2 mouse cellular contexts compared by ENCODE assay signal in genomic region chr2:38300941-38301340, GRCm38 (mm10).
A peak's percentile ranks its signal among the peaks of the same experiment; 100 is the strongest.
TF ChIP-seq lines count a peak whose summit lies in the region.

No protein-coding gene starts in this region.

TF ChIP-seq in CH12.LX, 34 proteins besides CTCF, POLR2A, EP300 and RAD21:
- TF ChIP-seq NELFE (IDR thresholded peaks at IDR 0.05; ENCODE audit: low read depth, low read length): no peak
- 0 out of 2 replicates have a peak, but pooled peaks have one; percentile 40 for TF ChIP-seq MAFK (IDR thresholded peaks at IDR 0.05; ENCODE audit: insufficient replicate concordance, low read length)

TF ChIP-seq in MEL, 35 proteins besides CTCF, POLR2A, EP300 and RAD21 (continued from another document):
- TF ChIP-seq MAFK (IDR thresholded peaks at IDR 0.05; ENCODE audit: borderline replicate concordance, low read depth, low read length) (peak; percentile 79), ELF1 (IDR thresholded peaks at IDR 0.05; ENCODE audit: low read depth, low read length) (no peak), NRF1 (IDR thresholded peaks at IDR 0.05; ENCODE audit: insufficient read depth, low read depth, low read length, poor library complexity, severe bottlenecking) (no peak), ETS1 (IDR thresholded peaks at IDR 0.05; ENCODE audit: low read depth, low read length) (0 out of 2 replicates have a peak, but pooled peaks have one; percentile 18), E2F4 (IDR thresholded peaks at IDR 0.05; ENCODE audit: borderline replicate concordance, low read depth, low read length) (no peak), SIN3A (IDR thresholded peaks at IDR 0.05; ENCODE audit: low read length) (no peak), ZNF384 (IDR thresholded peaks at IDR 0.05; ENCODE audit: low read depth, low read length) (no peak), RCOR1 (IDR thresholded peaks at IDR 0.05; ENCODE audit: low read depth, low read length) (no peak), CHD1 (IDR thresholded peaks at IDR 0.05; ENCODE audit: low read depth, low read length) (no peak), TAL1 (IDR thresholded peaks at IDR 0.05; ENCODE audit: low read length) (no peak), GATA1 (IDR thresholded peaks at IDR 0.05; ENCODE audit: low read depth, low read length) (0 out of 2 replicates have a peak, but pooled peaks have one; percentile 14), KAT2A (conservative IDR thresholded peaks at IDR 0.05; ENCODE audit: low read depth, low read length) (no peak), CHD2 (IDR thresholded peaks at IDR 0.05; ENCODE audit: low read length) (no peak), MYC (IDR thresholded peaks at IDR 0.05; ENCODE audit: low read depth, low read length) (no peak)
